Mouse (Mus musculus): ENCODE data around the gene Gemin7. TPM values are rescaled to one million over a fixed set of nuclear protein-coding genes. Genes with fewer than 3 reads are reported as not detected.

Gemin7 gene
- total and polyA plus RNA-seq, 3 experiments, result 48.5 to 75.2 (median 48.6) TPM

DNA sequence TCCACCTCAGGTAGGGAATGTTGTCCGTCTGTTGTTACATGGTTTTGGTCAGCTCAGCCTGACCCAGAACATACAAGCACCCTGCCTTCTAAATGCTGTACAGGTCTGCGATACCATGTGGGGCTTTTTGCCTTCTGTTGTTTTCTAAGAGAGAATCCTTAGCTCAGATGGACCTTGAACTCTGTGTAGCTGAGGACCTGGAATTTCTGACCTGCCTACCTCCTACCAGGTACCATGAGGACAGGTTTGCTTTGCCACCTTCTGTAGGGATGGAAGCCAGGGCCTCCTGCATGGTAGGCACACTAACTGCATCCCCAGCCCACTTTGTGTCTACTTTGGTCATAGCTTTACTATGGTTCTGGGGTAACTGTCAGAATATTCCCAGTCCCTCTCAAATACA lies 11.6 kb downstream of the Gemin7 start:
- Histone ChIP-seq H3K36me3 (ENCODE audit: control insufficient read depth, insufficient read depth, low read length) (no peaks in the 10 kb centered on the region), H3K4me1 (ENCODE audit: control insufficient read depth, insufficient read depth, low read length) (peaks cover 5% of the 10 kb centered on the region), H3K79me2 (replicated peaks; ENCODE audit: control insufficient read depth, insufficient read depth, low read length) (no peaks in the 10 kb centered on the region; the same call in 1 of the 2 replicates), H3K9ac (ENCODE audit: low read depth, low read length) (no peak overlapping the region), H3K4me3 (no peak overlapping the region), H3K27ac (no peak overlapping the region), H3K27me3 (ENCODE audit: control insufficient read depth, insufficient read depth, low read length) (no peaks in the 10 kb centered on the region)
- TF ChIP-seq POLR2A (IDR thresholded peaks at IDR 0.05; ENCODE audit: insufficient read depth, low read depth, low read length) (no peak), CTCF (IDR thresholded peaks at IDR 0.05) (no peak), EP300 (IDR thresholded peaks at IDR 0.05; ENCODE audit: insufficient read depth, low read depth, low read length) (no peak)
- DNase-seq, result no peak
- 97% methylated on average over 2 of the region's 2 CpGs for WGBS
- intact Hi-C loops (cut with DNase I), result no loop called here

DNA sequence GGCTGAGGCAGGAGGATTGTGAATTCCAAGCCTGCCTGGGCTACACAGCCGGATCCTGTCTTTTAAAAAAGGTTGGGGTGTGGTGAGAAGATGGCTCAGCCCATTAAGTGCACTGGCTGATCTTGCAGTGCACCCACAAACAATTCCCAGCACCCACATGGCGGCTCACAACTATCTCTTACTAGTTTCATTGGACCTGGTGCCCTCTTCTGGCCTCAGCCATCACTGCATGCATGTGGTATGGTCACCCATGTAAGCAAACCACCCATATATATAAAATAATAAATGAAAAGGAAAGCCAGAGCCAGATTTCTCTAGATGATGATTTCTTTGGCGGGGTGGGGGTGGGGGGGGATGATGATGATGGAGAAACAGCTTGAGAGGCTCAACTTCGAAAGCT lies 12.9 kb downstream of the Gemin7 start:
- Histone ChIP-seq H3K36me3 (ENCODE audit: control insufficient read depth, insufficient read depth, low read length) (no peaks in the 10 kb centered on the region; the same call in 1 of the 2 replicates), H3K4me1 (ENCODE audit: control insufficient read depth, insufficient read depth, low read length) (peaks cover 11% of the 10 kb centered on the region), H3K27ac (no peak overlapping the region), H3K79me2 (replicated peaks; ENCODE audit: control insufficient read depth, insufficient read depth, low read length) (no peaks in the 10 kb centered on the region), H3K4me3 (no peak overlapping the region), H3K9ac (ENCODE audit: low read depth, low read length) (no peak overlapping the region), H3K27me3 (ENCODE audit: control insufficient read depth, insufficient read depth, low read length) (no peaks in the 10 kb centered on the region)
- DNase-seq, result no peak
- intact Hi-C loops (cut with DNase I), result loop anchor here (5.0 kb wide), 1 partner anchor 107 kb away; the partner anchor contains the start of gene Mark4
- TF ChIP-seq POLR2A (IDR thresholded peaks at IDR 0.05; ENCODE audit: insufficient read depth, low read depth, low read length) (no peak), CTCF (IDR thresholded peaks at IDR 0.05) (peak; percentile 51)
- 93% methylated on average over 4 of the region's 4 CpGs for WGBS

GRCm38 (mm10) chr7:19563884-19564283 lies 13.5 kb downstream of the Gemin7 start:
- 65% methylated on average over 3 of the region's 3 CpGs for WGBS
- no peak overlapping the region for H3K27ac ChIP-seq
- no peak for TF ChIP-seq EP300 (IDR thresholded peaks at IDR 0.05; ENCODE audit: insufficient read depth, low read depth, low read length)
- no peak for TF ChIP-seq POLR2A (IDR thresholded peaks at IDR 0.05; ENCODE audit: insufficient read depth, low read depth, low read length)
- TF ChIP-seq CTCF (IDR thresholded peaks at IDR 0.05), result no peak
- DNase-seq, result no peak
- peaks cover 4% of the 10 kb centered on the region for H3K79me2 ChIP-seq (replicated peaks; ENCODE audit: control insufficient read depth, insufficient read depth, low read length)
- peaks cover 17% of the 10 kb centered on the region for H3K4me1 ChIP-seq (ENCODE audit: control insufficient read depth, insufficient read depth, low read length)
- no peak overlapping the region for H3K9ac ChIP-seq (ENCODE audit: low read depth, low read length)
- H3K36me3 ChIP-seq (ENCODE audit: control insufficient read depth, insufficient read depth, low read length), result no peaks in the 10 kb centered on the region; the same call in none of the 2 replicates
- H3K4me3 ChIP-seq, result no peak overlapping the region
- H3K27me3 ChIP-seq (ENCODE audit: control insufficient read depth, insufficient read depth, low read length), result no peaks in the 10 kb centered on the region
- intact Hi-C loops (cut with DNase I), result loop anchor here (2.0 to 5.0 kb wide), 2 partner anchors 41 to 107 kb away; partner anchors contain the start of genes Clasrp and Mark4

GRCm38 (mm10) chr7:19562643-19563410 lies 14.6 kb downstream of the Gemin7 start, which contains the start of gene Ppp1r37:
TSS of gene Ppp1r37 (minus strand) at chr7:19563076.
- H3K4me3 ChIP-seq, result peak within 1 kb of the TSS; percentile 96
- peak within 1 kb of the TSS; percentile 99 for H3K27ac ChIP-seq
- peak within 1 kb of the TSS; percentile 78 for H3K9ac ChIP-seq (ENCODE audit: low read depth, low read length)
- WGBS, result under 1% methylated on average over 19 of the region's 19 CpGs
- no peaks in the 10 kb centered on the region; the same call in none of the 2 replicates for H3K36me3 ChIP-seq (ENCODE audit: control insufficient read depth, insufficient read depth, low read length)
- TF ChIP-seq POLR2A (IDR thresholded peaks at IDR 0.05; ENCODE audit: insufficient read depth, low read depth, low read length) (peak; percentile 41; the same call in 1 of the 2 replicates), EP300 (IDR thresholded peaks at IDR 0.05; ENCODE audit: insufficient read depth, low read depth, low read length) (no peak)
- H3K27me3 ChIP-seq (ENCODE audit: control insufficient read depth, insufficient read depth, low read length), result no peaks in the 10 kb centered on the region
- peaks cover 27% of the 10 kb centered on the region for H3K4me1 ChIP-seq (ENCODE audit: control insufficient read depth, insufficient read depth, low read length)
- peaks cover 5% of the 10 kb centered on the region for H3K79me2 ChIP-seq (replicated peaks; ENCODE audit: control insufficient read depth, insufficient read depth, low read length)
- intact Hi-C loops (cut with DNase I), result loop anchor here (2.0 to 5.0 kb wide), 2 partner anchors 42 to 106 kb away; partner anchors contain the start of genes Clasrp and Mark4
- DNase-seq, result peak in 1 of 2 experiments; percentile 32

DNA sequence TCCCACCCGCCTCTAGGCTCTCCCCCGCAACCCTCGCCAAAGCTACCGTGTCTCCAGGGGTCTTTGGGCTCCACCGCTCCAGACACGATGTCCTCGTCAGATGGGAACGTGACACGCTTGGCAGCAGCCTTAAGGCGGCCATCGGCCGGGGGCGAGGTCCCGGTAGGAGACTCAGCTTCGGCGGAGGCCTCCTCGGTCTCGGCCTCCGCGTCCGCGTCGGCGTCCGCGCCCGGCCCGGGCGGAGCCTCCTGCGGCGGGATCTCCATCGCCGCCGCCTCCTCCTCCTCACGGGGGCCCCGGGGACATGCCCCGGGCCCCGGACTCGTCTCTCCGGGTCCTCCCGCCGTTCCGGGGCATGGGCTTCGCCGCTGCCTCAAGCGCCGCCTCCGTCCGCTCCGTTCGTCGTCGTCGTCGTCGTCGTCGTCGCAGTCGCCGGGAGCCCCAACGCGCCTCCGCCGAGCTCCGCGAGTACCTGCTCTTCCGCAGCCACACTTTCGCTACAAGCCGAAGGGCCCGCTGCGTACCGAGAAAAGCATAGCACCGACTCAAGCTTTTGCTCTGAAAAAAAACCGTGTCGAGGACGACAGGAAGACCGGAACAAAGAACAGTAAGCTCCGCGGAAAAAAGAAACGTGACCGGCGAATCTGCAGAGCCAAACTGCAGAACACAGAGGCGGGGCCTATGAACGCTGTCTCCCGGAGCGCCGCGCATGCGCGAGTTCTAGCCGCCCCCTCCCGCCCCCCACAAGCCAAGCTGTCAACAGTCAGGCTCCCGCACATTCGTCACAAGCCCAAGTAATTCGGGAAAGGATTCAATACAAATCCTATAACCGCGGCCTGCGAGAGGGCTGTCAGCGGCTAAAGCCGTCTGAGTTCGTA lies 15.4 kb downstream of the Gemin7 start:
- Histone ChIP-seq H3K36me3 (ENCODE audit: control insufficient read depth, insufficient read depth, low read length) (no peaks in the 10 kb centered on the region; the same call in none of the 2 replicates), H3K27me3 (ENCODE audit: control insufficient read depth, insufficient read depth, low read length) (no peaks in the 10 kb centered on the region), H3K79me2 (replicated peaks; ENCODE audit: control insufficient read depth, insufficient read depth, low read length) (peaks cover 6% of the 10 kb centered on the region), H3K4me1 (ENCODE audit: control insufficient read depth, insufficient read depth, low read length) (peaks cover 33% of the 10 kb centered on the region), H3K9ac (ENCODE audit: low read depth, low read length) (peak overlapping the region; percentile 78), H3K4me3 (peak overlapping the region; percentile 96), H3K27ac (peak overlapping the region; percentile 99)
- DNase-seq, result peak; percentile 91 to 92
- under 1% methylated on average over 102 of the region's 102 CpGs for WGBS
- TF ChIP-seq EP300 (IDR thresholded peaks at IDR 0.05; ENCODE audit: insufficient read depth, low read depth, low read length), result no peak
- TF ChIP-seq POLR2A (IDR thresholded peaks at IDR 0.05; ENCODE audit: insufficient read depth, low read depth, low read length), result peak; percentile 53
- no peak for TF ChIP-seq CTCF (IDR thresholded peaks at IDR 0.05)
- intact Hi-C loops (cut with DNase I), result loop anchor here (2.0 to 5.0 kb wide), 2 partner anchors 43 to 105 kb away; partner anchors contain the start of genes Clasrp and Mark4
